Mouse (Mus musculus): ENCODE results near the gene Ift46. TPM values are rescaled to one million over a fixed set of nuclear protein-coding genes. Genes with fewer than 3 reads are reported as not detected.

The Ift46 gene
- total RNA-seq, 2 experiments from 2014 or later = 42.6 to 50.5 TPM

DNA sequence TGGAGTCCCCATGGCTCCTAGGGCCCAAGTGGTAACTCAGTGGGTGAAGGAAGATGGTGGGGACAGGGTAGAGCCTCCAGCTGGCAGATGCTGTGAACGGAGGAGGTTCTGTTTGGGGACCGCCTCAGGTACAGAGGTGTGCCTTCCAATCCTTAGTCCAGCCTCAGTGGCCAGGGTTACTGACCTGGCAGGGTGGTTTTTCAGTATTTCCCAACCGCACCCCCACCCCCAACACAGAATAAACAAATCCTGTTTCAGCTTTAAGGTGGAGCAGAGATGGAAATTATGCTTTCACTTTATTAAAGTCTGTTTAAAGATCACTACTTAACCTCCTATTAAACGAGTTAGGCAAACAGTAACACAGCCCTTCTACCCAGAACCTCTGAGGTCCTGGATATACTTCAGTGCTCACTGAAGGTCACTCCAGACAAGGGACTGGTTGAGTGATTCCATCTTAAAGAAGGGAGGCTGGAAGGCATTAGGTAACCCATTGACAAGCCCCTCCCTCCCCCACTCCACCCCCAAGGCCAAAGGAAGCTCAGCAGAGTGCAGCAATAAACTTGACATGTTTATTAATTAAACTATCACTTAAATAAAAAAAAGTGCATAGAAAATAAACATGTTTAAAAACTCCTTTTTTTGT lies 35.2 kb downstream of the Ift46 start, which contains the start of gene Ttc36:
Gene Ttc36 (minus strand): TSS at position 265 of the 643 bp plus-strand sequence.
- intact Hi-C loops (cut with DNase I) = no loop called here
- no peak for DNase-seq

DNA sequence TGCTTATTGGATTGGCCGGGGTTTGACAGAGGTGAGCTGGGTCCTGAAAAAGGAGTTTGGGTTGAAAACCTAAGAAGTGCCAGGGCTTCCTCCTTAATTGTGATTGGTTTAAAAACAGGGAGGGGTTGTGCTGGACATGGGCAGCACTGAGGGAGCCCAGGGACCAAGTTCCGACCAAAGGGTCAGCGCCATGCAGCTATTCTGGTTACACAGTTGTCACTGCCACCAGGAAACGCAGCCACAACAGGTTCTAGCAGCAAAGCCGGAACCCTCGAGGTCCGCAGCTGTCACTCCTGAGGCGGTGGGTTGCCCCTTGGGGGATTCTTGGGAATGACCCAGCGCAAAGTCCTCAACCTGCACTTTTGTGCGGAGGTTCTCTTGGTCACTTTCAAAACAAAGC lies 37.0 kb downstream of the Ift46 start:
- intact Hi-C loops (cut with DNase I) = no loop called here

DNA sequence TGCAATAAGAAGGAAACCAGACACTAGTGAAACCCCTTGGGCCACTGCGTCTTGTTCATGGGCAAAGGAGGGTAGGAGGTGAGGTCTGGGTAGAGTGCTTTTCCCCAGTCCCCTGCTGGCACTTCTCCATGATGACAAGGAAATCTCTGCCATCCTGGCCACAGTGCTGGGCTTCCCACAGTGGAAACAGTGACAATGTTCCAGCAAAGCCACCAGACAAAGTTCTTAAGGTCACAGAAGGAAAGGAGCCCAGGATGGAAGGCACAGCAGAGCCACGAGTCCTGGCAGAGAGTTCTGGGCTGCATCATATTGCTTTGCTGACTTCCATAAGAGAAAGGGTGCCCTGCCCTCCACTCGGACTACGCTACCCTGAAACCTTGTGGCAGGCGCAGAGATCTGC lies 37.8 kb downstream of the Ift46 start:
- intact Hi-C loops (cut with DNase I) = no loop called here

More for the DNA sequence above, 37.0 kb downstream of the Ift46 start:
- no peak for DNase-seq

DNA sequence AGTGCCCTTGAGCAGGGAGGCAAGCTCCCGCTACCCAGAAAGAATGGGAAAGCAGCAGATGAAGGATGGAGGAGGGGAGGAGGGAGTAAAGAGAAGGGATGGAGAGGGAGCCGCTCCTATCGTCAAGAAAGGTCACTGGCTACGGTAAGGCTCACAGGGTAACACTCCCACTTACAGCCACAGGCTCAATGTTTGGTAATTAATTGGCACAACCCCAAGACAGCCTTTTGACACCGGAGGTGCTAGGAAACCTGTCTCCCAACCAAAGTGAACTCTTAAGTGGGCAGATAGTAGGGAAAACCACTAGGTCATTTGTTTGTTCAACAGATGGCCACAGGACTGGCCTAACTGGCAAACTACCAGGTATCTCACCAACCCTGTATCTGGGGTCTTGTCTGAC lies 39.4 kb downstream of the Ift46 start:
- DNase-seq = no peak
- intact Hi-C loops (cut with DNase I) = no loop called here

More for the DNA sequence above, 37.8 kb downstream of the Ift46 start:
- no peak for DNase-seq

DNA sequence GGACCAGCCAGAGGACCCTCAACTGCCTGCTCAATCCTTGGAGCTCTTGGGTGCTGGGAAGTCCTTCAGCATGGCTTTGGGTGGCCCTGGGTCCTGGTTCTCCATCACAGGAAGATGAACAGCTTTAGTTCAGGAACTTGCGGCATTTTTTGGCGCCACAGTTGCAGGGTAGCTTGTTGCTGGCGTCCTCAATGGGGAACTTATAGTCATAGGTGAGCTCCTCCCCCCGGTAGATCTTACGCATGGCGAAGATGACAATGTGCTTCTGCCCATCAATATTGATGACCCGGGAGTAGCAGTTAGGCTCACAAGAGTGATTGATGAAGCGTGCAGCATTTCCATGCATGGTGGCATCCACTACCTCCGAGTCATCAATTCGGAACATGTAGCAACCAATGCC lies 40.1 kb downstream of the Ift46 start:
- DNase-seq = no peak
- intact Hi-C loops (cut with DNase I) = no loop called here

DNA sequence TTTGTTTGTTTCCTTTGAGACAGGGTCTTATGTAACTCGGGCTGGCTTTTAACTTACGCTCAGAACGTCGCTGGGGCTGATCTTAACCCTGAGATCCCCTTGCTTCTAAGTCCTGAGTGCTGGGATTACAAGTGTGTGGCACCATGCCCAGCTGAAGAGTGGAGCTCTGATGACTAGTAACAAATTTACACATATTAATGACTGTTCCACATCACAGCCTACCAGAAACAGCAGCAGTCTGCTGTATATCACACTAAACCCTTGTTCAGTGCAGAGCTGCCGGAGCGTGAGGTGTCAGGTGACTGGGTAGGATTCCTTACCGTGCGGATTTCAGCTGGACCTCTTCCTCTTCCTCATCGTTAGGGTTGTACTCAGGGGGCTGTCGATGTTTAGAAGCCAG lies 42.6 kb downstream of the Ift46 start:
- intact Hi-C loops (cut with DNase I) = no loop called here
- no peak for DNase-seq

DNA sequence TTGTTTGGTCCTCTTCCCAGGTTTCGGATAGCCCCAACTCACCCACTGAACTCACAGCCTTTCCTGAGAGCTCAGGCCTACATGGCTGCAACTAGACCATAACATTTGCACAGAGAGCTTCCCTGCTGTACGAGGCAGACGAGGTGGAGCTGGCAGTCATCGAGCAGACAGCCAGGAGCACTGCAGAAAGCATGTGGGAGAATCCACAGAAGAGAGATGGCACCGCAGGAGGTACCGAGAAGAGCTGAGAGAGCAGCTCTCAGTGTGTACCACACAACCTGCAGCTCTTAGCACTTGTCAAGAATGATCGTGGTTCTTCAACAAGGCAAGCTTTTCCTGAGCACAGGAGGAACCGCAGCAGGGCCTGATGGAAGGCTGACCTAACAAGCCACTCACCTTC lies 46.5 kb downstream of the Ift46 start:
- DNase-seq = no peak
- intact Hi-C loops (cut with DNase I) = no loop called here

DNA sequence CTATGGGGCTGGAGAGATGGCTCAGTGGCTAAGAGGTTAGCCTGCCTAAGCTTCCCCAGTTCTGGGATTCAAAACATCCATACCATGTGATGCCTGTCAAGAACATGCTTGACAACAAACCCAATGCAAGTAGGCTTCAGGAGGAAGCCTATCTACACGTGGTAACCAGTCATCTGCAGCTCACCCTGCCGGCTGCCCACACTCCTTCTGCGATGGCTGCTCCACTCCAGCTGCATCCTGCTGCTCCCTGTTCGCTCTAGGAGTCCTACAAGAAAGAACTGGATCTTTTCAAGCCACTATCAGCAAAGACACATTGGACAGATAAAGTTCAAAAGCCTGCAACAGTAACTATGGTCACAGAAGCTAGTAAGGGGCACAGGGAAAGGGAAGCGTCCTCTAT lies 49.8 kb downstream of the Ift46 start:
- no peak for DNase-seq
- intact Hi-C loops (cut with DNase I) = no loop called here

DNA sequence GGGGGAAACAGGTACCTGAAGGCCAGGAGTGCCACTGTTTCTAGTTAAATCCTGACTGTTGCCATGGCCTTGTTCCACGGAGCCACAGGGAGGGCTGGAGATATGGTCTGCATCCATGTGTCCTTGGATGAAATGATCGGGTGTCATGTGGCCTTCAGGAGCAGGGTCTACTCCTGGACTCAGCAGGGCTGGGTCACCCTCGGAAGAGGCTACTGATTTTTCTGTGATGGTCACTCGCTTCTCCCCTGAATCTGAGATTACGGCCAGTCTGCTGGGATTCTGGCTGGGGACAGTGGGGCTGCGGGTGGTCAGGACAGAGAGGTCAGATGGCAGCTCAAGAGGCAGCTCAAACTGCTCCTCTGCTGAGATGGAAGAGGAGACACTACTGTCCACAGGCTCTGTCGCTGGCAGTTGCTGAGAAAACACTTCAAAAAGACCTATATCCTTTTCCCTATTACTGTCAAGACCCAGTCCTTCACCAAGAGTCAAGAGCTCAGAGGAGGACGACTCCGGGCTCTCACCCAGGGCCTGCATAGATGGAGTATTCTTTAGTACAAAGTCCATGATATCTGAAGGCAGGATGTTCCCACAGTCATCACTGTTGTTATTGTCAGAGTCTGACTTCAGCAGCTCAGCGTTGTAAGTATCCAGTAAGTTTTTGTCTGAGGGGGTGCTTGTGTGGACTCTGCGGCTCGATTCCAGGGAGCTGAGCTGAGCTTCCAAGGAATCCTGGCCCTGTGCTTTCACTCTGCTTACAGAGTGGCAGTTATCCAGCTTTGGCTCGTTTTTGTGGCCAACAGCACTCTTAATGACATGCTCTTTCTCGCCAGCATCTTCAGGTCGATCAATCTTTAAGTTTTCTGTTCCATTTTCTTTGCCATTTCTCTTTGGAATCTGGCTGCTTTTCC lies 52.5 kb downstream of the Ift46 start:
- peak; percentile 51 to 52 for DNase-seq
- intact Hi-C loops (cut with DNase I) = no loop called here

DNA sequence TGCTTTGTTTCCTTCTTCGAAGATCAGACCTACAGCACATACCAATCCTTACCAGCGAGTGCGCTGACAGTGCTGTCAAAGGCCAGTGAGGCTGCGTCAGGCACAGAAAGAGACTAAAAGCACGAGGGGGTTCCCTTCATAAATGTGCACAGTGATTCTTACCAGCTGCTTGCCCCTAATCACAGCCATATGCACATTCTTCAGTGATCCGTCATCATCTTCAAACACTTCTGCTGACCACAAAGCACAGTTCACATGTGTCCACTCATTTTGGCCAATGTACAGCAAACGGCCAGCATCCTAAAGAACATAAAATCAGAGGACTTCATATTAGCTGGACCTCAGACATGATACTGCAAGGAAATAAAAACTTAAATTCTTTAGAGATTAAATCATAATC lies 59.0 kb downstream of the Ift46 start:
- no peak for DNase-seq
- intact Hi-C loops (cut with DNase I) = no loop called here

DNA sequence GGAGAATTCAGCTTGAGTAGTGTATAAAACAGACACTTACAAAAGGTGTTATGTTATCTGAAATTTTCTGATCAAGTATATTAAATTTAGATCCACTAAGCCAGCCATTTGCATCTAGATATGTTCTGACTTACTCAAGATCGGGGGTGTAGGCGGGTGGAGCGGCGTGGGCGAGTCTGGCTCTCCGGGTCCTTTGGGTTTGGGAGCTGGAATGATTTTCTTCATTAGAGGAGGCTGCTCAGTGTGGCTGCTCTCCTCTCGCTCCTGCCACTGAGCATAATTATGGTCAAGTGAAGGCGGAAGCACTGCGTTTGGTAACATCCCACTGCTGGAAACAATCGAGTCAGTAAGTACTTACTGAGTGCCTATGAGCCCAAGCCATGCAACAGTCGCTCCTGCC lies 61.2 kb downstream of the Ift46 start:
- intact Hi-C loops (cut with DNase I) = no loop called here
- no peak for DNase-seq

DNA sequence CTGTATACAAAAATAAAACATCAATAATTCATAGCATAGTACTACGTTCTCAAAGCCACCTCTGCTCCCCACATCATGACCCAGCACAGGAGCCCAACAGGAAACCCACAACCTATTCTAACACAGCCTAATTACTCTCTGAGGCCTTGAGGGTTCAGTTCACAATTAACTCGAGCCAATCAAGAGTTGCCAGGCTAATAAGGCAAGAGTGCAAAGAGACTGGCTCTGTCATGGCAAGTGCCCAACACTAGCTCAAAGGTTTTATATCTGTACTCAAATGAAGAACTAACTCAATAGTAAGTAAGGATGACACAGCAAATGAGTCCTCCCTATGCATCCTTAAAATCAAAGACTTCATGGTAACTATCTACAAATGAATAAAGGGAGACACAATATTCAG lies 62.8 kb downstream of the Ift46 start:
- no peak for DNase-seq
- intact Hi-C loops (cut with DNase I) = no loop called here

DNA sequence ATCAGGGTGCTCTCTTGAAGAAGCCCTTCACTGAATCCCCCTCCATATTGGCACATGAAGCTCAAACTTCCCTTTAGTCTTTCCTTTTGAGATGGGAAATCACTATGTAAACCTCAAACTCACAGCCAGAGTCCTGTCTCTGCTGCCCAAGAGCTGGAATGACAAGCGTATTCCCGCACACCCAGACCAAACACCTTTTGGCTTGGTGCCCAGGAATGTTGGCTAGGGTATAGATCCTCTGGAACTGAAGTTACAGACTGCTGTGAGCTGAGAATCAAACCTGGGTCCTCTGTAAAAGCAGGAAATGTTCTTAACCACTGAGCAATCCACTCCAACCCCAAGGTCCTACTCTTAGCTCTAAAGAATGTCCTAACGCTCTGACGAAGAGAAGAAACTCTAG lies 64.6 kb downstream of the Ift46 start:
- intact Hi-C loops (cut with DNase I) = no loop called here
- peak in 1 of 2 experiments; percentile 47 for DNase-seq

DNA sequence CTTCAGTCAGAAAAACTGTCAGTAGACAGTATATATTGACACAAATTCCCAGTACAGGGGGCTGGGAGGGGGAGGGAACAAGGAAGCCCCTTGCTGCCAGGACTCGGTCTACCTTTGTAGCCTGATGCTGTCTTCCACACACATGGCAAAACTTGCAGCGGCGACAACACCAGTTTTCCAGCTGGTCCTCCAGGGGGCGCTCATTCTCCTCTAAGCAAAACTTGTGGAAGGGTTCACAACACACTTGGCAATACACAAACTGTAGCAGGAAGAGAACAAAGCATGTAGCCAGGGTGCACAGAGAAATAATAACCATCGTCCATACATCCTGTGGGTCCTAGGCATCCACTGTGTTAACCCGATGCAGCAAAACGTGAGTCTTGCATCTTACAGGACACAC lies 68.7 kb downstream of the Ift46 start:
- intact Hi-C loops (cut with DNase I) = loop anchor here (2.0 to 5.0 kb wide), 3 partner anchors 44 to 130 kb away; partner anchors contain the start of gene Kmt2a
- peak; percentile 80 to 89 for DNase-seq

DNA sequence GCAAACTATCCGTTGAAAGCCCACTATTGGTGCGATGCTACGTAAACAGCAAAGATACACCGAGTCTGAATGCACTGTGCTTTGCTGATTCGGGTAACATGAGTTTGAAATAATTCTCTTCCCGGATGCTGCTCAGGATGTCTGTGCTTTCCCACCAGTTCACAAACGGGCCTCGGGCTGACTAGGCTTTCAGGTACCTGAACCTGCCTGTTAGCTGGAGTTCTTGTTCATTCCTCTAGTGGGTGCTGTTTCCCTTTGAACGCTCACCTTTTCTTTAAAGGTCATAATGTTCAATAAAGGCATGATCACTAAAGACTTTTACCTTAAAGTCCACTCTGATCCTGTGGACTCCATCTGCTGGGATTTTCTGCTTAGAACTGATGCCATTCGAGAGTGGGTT lies 73.5 kb downstream of the Ift46 start:
- intact Hi-C loops (cut with DNase I) = loop anchor here (5.0 kb wide), 1 partner anchor 66 kb away; no protein-coding TSS in a partner anchor
- DNase-seq = peak; percentile 33 to 57

Other genes with a start within 250 kb of the Ift46 start
- under 1 TPM; 0.24 to 0.27 TPM for gene Cxcr5, start 206.0 kb upstream of the Ift46 start, total RNA-seq (2021)
- gene Ddx6, start 163.0 kb upstream of the Ift46 start, total RNA-seq (2021) = 100 to 1,000 TPM in 1 of 2 experiments, 10 to 100 TPM in 1; 96.2 to 104 TPM
- not detected for gene Treh, start 94.7 kb upstream of the Ift46 start, total RNA-seq (2021)
- gene Phldb1, start 32.7 kb upstream of the Ift46 start, total RNA-seq (2021) = 100 to 1,000 TPM; 127 to 130 TPM
- gene Arcn1, start 63 bp upstream of the Ift46 start, total RNA-seq (2021) = 100 to 1,000 TPM; 103 to 114 TPM
- gene Tmem25, start 31.4 kb downstream of the Ift46 start, total RNA-seq (2021) = 1 to 10 TPM; 6.7 to 7.4 TPM
- gene Ttc36, start 35.2 kb downstream of the Ift46 start, total RNA-seq (2021) = 1 to 10 TPM; 1.1 to 1.5 TPM
- 10 to 100 TPM; 25.0 to 30.3 TPM for gene Kmt2a, start 113.4 kb downstream of the Ift46 start, total RNA-seq (2021)
- gene Atp5l, start 152.8 kb downstream of the Ift46 start, total RNA-seq (2021) = 1,000 to 10,000 TPM; 1,370 to 1,379 TPM
- gene Ube4a, start 197.7 kb downstream of the Ift46 start, total RNA-seq (2021) = 10 to 100 TPM; 41.1 to 45.1 TPM
- gene Cd3g, start 212.5 kb downstream of the Ift46 start, total RNA-seq (2021) = 1 to 10 TPM; 1.2 to 1.3 TPM
- gene Cd3d, start 213.9 kb downstream of the Ift46 start, total RNA-seq (2021) = 1 to 10 TPM in 1 of 2 experiments, under 1 TPM in 1; 0.77 to 1.5 TPM
- 1 to 10 TPM; 2.0 to 2.4 TPM for gene Cd3e, start 241.7 kb downstream of the Ift46 start, total RNA-seq (2021)

Data from heart, postnatal 10 days (tissue).